ENCODE assay signal across 28 mouse cellular contexts in genomic region chr7:80346173-80346572, GRCm38 (mm10).
"Had no signal": no experiment of that assay in that cellular context is flagged by ENCODE, and none has a peak within 500 bp of the region (broad histone marks: within the 10 kb centered on the region; RNA-seq: fewer than 3 reads in every experiment).

No protein-coding gene starts in this region.

- H3K27ac ChIP-seq: limb, embryonic 15.5 days; liver, embryonic 12.5 days; liver, embryonic 13.5 days; liver, embryonic 14.5 days; liver, embryonic 15.5 days; lung, embryonic 15.5 days; macrophage; midbrain, embryonic 10.5 days; midbrain, embryonic 12.5 days; midbrain, embryonic 13.5 days; midbrain, embryonic 15.5 days; neural tube, embryonic 12.5 days; neural tube, embryonic 13.5 days had no signal

- H3K4me3 ChIP-seq: limb, embryonic 10.5 days; limb, embryonic 12.5 days; limb, embryonic 13.5 days; limb, embryonic 15.5 days; liver, embryonic 12.5 days; liver, embryonic 13.5 days; liver, embryonic 15.5 days; lung, embryonic 15.5 days; midbrain, embryonic 10.5 days; midbrain, embryonic 12.5 days; midbrain, embryonic 13.5 days; midbrain, embryonic 15.5 days; neural tube, embryonic 12.5 days; neural tube, embryonic 13.5 days had no signal

- H3K9me3 ChIP-seq: limb, embryonic 10.5 days; limb, embryonic 12.5 days; limb, embryonic 13.5 days; limb, embryonic 15.5 days; liver, embryonic 12.5 days; liver, embryonic 13.5 days; liver, embryonic 15.5 days; lung, embryonic 15.5 days; megakaryocyte, embryonic 14.5 days; midbrain, embryonic 10.5 days; midbrain, embryonic 12.5 days; midbrain, embryonic 13.5 days; midbrain, embryonic 15.5 days; neural tube, embryonic 12.5 days; neural tube, embryonic 13.5 days had no signal

- DNase-seq: left cerebral cortex, postnatal 4 days; liver; liver, embryonic 13.5 days; liver, postnatal 0 days; lung, adult 18-20 months; lung, adult 2 months; lung, embryonic 14.5 days; midbrain, embryonic 14.5 days had no signal

- H3K9ac ChIP-seq: limb, embryonic 12.5 days; limb, embryonic 13.5 days; limb, embryonic 15.5 days; liver, embryonic 12.5 days; liver, embryonic 13.5 days; liver, embryonic 14.5 days; liver, embryonic 15.5 days; liver, postnatal 0 days; lung, embryonic 14.5 days; lung, embryonic 15.5 days; midbrain, embryonic 12.5 days; midbrain, embryonic 13.5 days; midbrain, embryonic 15.5 days; neural tube, embryonic 12.5 days; neural tube, embryonic 13.5 days had no signal

- ATAC-seq: liver, embryonic 12.5 days; liver, postnatal 0 days; lung, postnatal 0 days; midbrain, embryonic 13.5 days; midbrain, embryonic 15.5 days; midbrain, embryonic 16.5 days had no signal

- H3K4me2 ChIP-seq: limb, embryonic 12.5 days; limb, embryonic 13.5 days; limb, embryonic 15.5 days; liver, embryonic 11.5 days; liver, embryonic 12.5 days; liver, embryonic 13.5 days; liver, embryonic 15.5 days; lung, embryonic 14.5 days; lung, embryonic 15.5 days; midbrain, embryonic 11.5 days; midbrain, embryonic 12.5 days; midbrain, embryonic 13.5 days; midbrain, embryonic 15.5 days; neural tube, embryonic 12.5 days; neural tube, embryonic 13.5 days had no signal

- H3K27me3 ChIP-seq: limb, embryonic 12.5 days; limb, embryonic 13.5 days; limb, embryonic 15.5 days; liver, embryonic 12.5 days; liver, embryonic 13.5 days; lung, embryonic 15.5 days; megakaryocyte, embryonic 14.5 days; midbrain, embryonic 12.5 days; midbrain, embryonic 13.5 days; midbrain, embryonic 15.5 days; neural tube, embryonic 12.5 days; neural tube, embryonic 13.5 days had no signal
